Mouse (Mus musculus): Measurements from ENCODE around the gene Ssbp3.

- no peak for TF ChIP-seq CTCF (IDR thresholded peaks at IDR 0.05; ENCODE audit: low read depth, low read length)
- no peak for TF ChIP-seq POLR2A (IDR thresholded peaks at IDR 0.05; ENCODE audit: extremely low read depth, insufficient read depth, low read length)
Measured at GRCm38 (mm10) chr4:107006229-107006628, 95.7 kb downstream of the Ssbp3 start.
